Mouse (Mus musculus) embryonic facial prominence, embryonic 11.5 days (tissue): ENCODE results near the gene Sh2d1a. TPM values are rescaled to one million over a fixed set of nuclear protein-coding genes. Genes with fewer than 3 reads are reported as not detected.

Experiments
- ATAC-seq: fragments of 200-750 bp; cut with Nextera tagmentation; replicated peaks from 2 replicates; pipeline ENCODE4 v1.8.0; 2017; ENCODE audit warnings: low read depth; ENCODE audit not compliant: insufficient number of reproducible peaks, low FRiP score, low TSS enrichment
- DNase-seq: peaks from one replicate; pipeline ENCODE4 v3.0.0-alpha.2; 2015; ENCODE audit warnings: low spot score
- H3K27ac ChIP-seq: fragments of 300-500 bp; sonication (generic); replicated peaks from 2 replicates; pipeline ENCODE4 v1.5.1; 2014; ENCODE audit warnings: mild to moderate bottlenecking, low read depth, low read length, control low read depth
- H3K27me3 ChIP-seq: fragments of 300-500 bp; sonication (generic); 2 replicates; pipeline ENCODE4 v1.6.1; 2014; ENCODE audit warnings: mild to moderate bottlenecking, low read length, moderate library complexity, mixed read lengths; ENCODE audit not compliant: control insufficient read depth, insufficient read depth
- H3K36me3 ChIP-seq: fragments of 300-500 bp; sonication (generic); replicated peaks from 2 replicates; pipeline ENCODE4 v1.6.1; 2014; ENCODE audit warnings: low read depth, mild to moderate bottlenecking, low read length, moderate library complexity, mixed read lengths; ENCODE audit not compliant: control insufficient read depth, insufficient read depth
- H3K4me1 ChIP-seq: fragments of 300-500 bp; sonication (generic); 2 replicates; pipeline ENCODE4 v1.6.1; 2014; ENCODE audit warnings: low read length, mixed read lengths; ENCODE audit not compliant: control insufficient read depth, insufficient read depth
- H3K4me2 ChIP-seq: fragments of 300-500 bp; sonication (generic); 2 replicates; pipeline ENCODE4 v1.6.1; 2014; ENCODE audit warnings: low read depth, mild to moderate bottlenecking, control low read depth, low read length, moderate library complexity
- H3K4me3 ChIP-seq: fragments of 300-500 bp; sonication (generic); 2 replicates; pipeline ENCODE4 v1.5.1; 2014; ENCODE audit warnings: low read depth, low read length, control low read depth
- H3K9ac ChIP-seq: fragments of 300-500 bp; sonication (generic); replicated peaks from 2 replicates; pipeline ENCODE4 v1.6.1; 2014; ENCODE audit warnings: mild to moderate bottlenecking, control low read depth, low read length
- H3K9me3 ChIP-seq: fragments of 300-500 bp; sonication (generic); replicated peaks from 2 replicates; pipeline ENCODE4 v1.6.1; 2016; ENCODE audit warnings: mild to moderate bottlenecking, low read length, inconsistent platforms, mixed read lengths; ENCODE audit not compliant: control insufficient read depth
- WGBS: fragments of 180-500 bp; shearing (Covaris S2); extraction: QIAGEN DNeasy Blood & Tissue Kit; methylation state at CpG from one replicate; pipeline ENCODE4 v1.1.7; 2014; 5-methylcytosine and 5-hydroxymethylcytosine counted together
- polyA plus RNA-seq: library from polyadenylated mRNA; unstranded; fragments of >200 nt; fragmentation: Nextera tagmentation; extraction: Ambion mirVana; gene quantifications from 2 replicates; pipeline ENCODE4 v1.2.1, GENCODE M21; 2014

Sh2d1a gene
- 0.38 TPM in 1 of 2 replicates, not detected in the other for polyA plus RNA-seq

DNA sequence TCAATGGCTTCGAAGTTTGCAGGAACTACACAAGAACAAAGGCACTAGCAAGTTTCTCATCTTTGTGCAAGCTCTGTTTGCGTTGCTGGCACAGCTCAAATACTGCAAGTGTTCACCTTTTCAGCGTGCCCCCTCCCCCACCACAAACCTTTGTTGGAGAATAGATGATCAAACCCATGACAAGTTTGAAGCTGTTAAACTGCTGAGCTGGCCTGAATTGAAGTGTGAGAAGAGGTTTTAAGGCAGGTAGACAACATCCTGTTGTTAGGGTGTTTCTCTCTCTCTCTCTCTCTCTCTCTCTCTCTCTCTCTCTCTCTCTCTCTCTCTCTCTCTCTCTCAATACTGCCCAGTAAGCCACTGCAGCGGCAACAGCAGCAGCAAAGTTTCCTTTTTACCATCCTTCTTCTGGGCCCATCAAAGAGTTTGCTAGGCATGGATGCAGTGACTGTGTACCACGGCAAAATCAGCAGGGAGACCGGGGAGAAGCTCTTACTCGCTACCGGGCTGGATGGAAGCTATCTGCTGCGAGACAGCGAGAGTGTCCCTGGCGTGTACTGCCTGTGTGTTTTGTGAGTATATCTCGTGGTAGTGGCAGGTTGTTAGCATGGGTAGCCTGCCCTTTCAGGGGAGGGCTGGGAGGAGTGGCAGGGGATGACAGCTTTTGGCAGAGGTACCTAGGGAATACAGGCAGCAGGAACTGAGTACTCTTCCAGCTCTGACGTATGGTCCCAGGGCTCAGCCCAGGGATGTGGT lies at the start of gene Sh2d1a:
Gene Sh2d1a, plus strand, starts transcription at position 163 of the 753 bp plus-strand sequence.
- H3K4me3 ChIP-seq = no peak within 1 kb of the TSS
- H3K4me2 ChIP-seq = no peak within 1 kb of the TSS
- H3K4me1 ChIP-seq = no peaks in the 10 kb centered on the region
- H3K9me3 ChIP-seq = no peaks in the 10 kb centered on the region
- no peak within 1 kb of the TSS for H3K27ac ChIP-seq
- no peaks in the 10 kb centered on the region for H3K36me3 ChIP-seq
- H3K27me3 ChIP-seq = no peaks in the 10 kb centered on the region
- WGBS = 78% methylated on average over 13 of the region's 13 CpGs
- no peak within 1 kb of the TSS for H3K9ac ChIP-seq
- ATAC-seq (no peak), DNase-seq (no peak)

DNA sequence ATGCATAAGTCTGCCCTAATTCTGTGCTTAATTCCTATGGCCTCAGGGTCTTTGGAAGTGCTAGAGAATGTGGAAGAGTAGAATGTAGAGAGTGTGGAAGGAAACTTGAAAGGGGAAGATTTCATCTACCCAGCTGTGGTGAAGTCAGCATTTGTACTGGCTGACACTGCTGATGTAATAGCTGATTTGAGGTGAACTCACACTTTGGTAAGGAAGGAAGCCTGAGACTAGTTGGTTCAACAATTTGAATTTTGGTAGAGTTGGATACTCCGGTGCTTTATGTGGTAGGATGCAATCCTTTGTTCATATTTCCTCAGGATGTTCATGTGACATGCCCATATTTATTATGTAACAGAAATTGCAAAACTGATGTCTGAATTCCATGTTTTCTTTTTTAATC lies 49.3 kb upstream of the Sh2d1a start:
- DNase-seq (no peak), ATAC-seq (no peak)
- no peak overlapping the region for H3K4me2 ChIP-seq
- no peak overlapping the region for H3K4me3 ChIP-seq
- H3K36me3 ChIP-seq = no peaks in the 10 kb centered on the region
- no peaks in the 10 kb centered on the region for H3K27me3 ChIP-seq
- 100% methylated on average over 1 of the region's 1 CpGs for WGBS
- no peaks in the 10 kb centered on the region for H3K4me1 ChIP-seq
- H3K9ac ChIP-seq = no peak overlapping the region
- H3K27ac ChIP-seq = no peak overlapping the region
- no peaks in the 10 kb centered on the region for H3K9me3 ChIP-seq

DNA sequence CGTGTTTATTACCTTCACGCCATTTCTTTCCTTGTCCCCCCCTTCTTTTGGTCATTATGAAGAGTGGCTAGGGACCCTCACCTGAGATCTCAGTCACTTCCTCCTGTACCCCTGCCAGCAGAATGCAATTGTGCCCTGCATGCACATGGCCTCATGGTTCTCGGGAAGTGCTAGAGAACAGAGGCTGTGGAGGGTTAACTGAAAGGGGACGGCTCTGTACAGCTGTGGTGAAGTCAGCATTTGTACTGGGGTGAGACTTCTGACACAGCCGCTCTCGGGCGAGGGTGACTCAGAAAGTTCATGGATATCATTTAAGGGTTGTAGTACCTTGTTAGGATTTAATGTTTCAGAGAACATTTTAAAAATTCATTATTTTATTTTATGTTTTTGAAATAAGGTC lies 47.7 kb upstream of the Sh2d1a start:
- H3K9me3 ChIP-seq = no peaks in the 10 kb centered on the region
- no peaks in the 10 kb centered on the region for H3K4me1 ChIP-seq
- H3K4me3 ChIP-seq = no peak overlapping the region
- WGBS = 80% methylated on average over 7 of the region's 7 CpGs
- no peak overlapping the region for H3K4me2 ChIP-seq
- no peaks in the 10 kb centered on the region for H3K27me3 ChIP-seq
- no peak for ATAC-seq
- no peak overlapping the region for H3K9ac ChIP-seq
- no peak for DNase-seq
- no peak overlapping the region for H3K27ac ChIP-seq
- H3K36me3 ChIP-seq = no peaks in the 10 kb centered on the region

DNA sequence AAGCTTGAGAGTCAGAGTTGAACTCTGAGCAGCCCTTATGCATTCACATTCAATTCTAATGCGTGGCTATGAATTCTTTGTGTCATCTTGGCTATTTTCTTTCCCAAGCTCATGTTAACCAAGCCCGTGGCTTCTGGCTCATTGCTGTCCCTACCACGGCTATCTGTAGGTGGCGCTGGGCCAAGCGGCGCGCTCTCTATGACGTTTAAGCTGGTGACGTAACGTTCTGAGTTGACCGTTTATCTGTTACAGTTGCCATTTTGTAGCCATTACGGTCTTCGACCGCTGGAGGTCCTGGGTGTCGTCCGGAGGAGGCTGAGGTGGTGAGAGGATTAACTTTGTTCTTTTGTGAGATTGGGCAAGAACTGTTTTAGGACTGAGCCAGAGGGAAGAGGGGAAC lies 12.8 kb upstream of the Sh2d1a start, which contains the start of gene Tex13c2:
Gene Tex13c2, plus strand, starts transcription at position 246 of the 400 bp plus-strand sequence.
- Histone ChIP-seq H3K4me1 (no peaks in the 10 kb centered on the region), H3K4me2 (no peak within 1 kb of the TSS), H3K9me3 (no peaks in the 10 kb centered on the region), H3K9ac (no peak within 1 kb of the TSS), H3K27me3 (no peaks in the 10 kb centered on the region), H3K27ac (no peak within 1 kb of the TSS), H3K4me3 (no peak within 1 kb of the TSS), H3K36me3 (no peaks in the 10 kb centered on the region)
- 90% methylated on average over 16 of the region's 16 CpGs for WGBS
- ATAC-seq (no peak), DNase-seq (no peak)

DNA sequence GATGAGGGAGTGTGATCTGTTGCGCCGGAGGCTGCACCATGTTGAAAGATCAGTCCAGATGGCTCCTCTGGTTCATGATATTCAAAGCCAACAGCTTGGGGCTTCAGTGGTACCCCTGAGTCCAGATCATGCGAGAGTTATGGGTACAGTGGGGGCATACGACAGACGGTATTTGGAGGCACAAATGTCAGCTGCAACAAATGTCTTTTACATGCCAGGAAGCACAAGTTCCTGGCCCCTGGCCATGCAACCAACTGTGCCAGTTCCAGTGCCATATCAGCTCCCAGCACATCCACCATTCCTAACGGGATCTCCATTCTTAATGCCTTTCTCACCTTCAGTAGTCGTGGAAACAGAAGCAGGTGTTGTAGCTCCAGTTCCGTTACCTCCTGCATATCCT lies 11.9 kb upstream of the Sh2d1a start:
- no peak for ATAC-seq
- WGBS = 93% methylated on average over 8 of the region's 8 CpGs
- no peak for DNase-seq
- Histone ChIP-seq H3K4me3 (no peak overlapping the region), H3K27ac (no peak overlapping the region), H3K9ac (no peak overlapping the region), H3K9me3 (no peaks in the 10 kb centered on the region), H3K36me3 (no peaks in the 10 kb centered on the region), H3K4me1 (no peaks in the 10 kb centered on the region), H3K4me2 (no peak overlapping the region), H3K27me3 (no peaks in the 10 kb centered on the region)

DNA sequence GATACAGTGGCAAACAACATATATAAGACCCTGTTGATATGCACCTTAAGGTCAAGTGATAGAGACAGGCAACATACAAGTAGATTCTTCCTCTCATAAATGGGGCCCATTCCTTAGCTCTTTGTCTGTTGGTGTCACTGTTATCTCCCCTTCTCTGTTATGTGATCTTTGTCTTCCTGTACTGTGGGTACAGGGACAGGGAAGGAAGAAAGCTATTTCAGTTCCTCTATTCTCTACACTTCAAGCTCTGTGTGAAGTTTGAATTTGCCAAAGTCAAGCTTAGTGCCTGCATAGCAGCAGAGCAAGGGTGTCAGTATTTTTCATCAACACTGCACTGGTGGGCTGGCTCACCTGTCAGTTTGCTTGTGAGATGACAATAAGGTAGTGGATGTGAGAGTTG lies 1.7 kb upstream of the Sh2d1a start:
- Histone ChIP-seq H3K36me3 (no peaks in the 10 kb centered on the region), H3K4me2 (no peak overlapping the region), H3K9ac (no peak overlapping the region), H3K27ac (no peak overlapping the region), H3K27me3 (no peaks in the 10 kb centered on the region), H3K9me3 (no peaks in the 10 kb centered on the region), H3K4me3 (no peak overlapping the region), H3K4me1 (no peaks in the 10 kb centered on the region)
- ATAC-seq (no peak), DNase-seq (no peak)

DNA sequence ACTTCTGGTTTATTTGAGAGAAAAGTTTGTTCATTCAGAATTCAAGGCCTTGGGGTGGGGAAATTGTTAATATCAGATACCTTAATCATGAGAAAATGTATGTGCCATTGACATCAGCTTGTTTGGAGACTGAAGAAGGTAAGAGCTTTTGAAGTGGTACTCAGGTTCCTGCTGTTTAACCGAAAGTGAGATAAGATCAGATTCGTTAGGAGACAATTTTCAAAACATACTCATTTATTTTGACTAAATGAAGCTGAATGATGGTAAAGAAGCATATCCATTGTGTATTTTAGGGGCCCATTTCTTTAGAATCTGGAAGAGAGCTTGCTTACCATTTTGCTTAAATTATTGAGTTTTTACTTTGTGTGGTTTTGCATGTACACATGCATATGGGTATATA lies 8.9 kb downstream of the Sh2d1a start:
- WGBS = 68% methylated on average over 2 of the region's 2 CpGs
- Histone ChIP-seq H3K4me2 (no peak overlapping the region), H3K27ac (no peak overlapping the region), H3K9me3 (no peaks in the 10 kb centered on the region), H3K27me3 (no peaks in the 10 kb centered on the region), H3K36me3 (no peaks in the 10 kb centered on the region), H3K4me3 (no peak overlapping the region), H3K9ac (no peak overlapping the region), H3K4me1 (no peaks in the 10 kb centered on the region)
- no peak for DNase-seq
- ATAC-seq = no peak

DNA sequence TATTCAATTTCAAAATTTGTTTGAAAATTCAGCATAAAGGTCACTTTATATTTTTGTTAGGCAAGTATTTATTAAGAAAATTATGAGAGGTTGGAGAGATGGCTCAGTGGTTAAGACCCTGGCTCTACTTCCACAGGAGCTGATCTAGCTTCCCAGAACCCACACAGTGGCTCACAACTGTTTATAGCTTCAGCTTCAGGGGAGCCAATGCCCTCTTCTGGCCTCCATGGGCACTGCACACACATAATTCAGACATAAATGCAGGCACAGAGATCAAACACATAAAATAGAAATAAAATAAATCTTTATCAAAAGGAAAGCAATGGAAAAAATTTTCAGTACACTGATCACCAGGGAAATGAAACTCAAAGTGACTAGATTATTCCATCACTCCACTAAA lies 10.3 kb downstream of the Sh2d1a start:
- DNase-seq = peak; percentile 4
- Histone ChIP-seq H3K9me3 (no peaks in the 10 kb centered on the region), H3K27ac (no peak overlapping the region), H3K4me2 (no peak overlapping the region), H3K4me3 (no peak overlapping the region), H3K4me1 (no peaks in the 10 kb centered on the region), H3K36me3 (no peaks in the 10 kb centered on the region), H3K27me3 (no peaks in the 10 kb centered on the region), H3K9ac (no peak overlapping the region)
- no peak for ATAC-seq
